Mouse (Mus musculus): Measurements from ENCODE around the gene Maml3. TPM values are rescaled to one million over a fixed set of nuclear protein-coding genes. Genes with fewer than 3 reads are reported as not detected.
A peak's percentile ranks its signal among the peaks of the same experiment; 100 is the strongest.

The Maml3 gene
- total and polyA plus RNA-seq, 3 experiments, result 0.81 to 1.8 (median 0.98) TPM

GRCm38 (mm10) chr3:51756283-51756682 is 348.6 kb downstream of the Maml3 start:
- no peak overlapping the region for H3K27ac ChIP-seq (ENCODE audit: insufficient read depth, low read depth)
- H3K4me3 ChIP-seq (replicated peaks in 1 of 3; ENCODE audit: low read depth in 2 of 3, low read length in 2 of 3, poor library complexity in 1 of 3), result no peak overlapping the region
- no peak for DNase-seq (ENCODE audit: extremely low read depth)
- no peaks in the 10 kb centered on the region for H3K27me3 ChIP-seq (replicated peaks)
- peaks cover 2% of the 10 kb centered on the region for H3K9me3 ChIP-seq (replicated peaks; ENCODE audit: low read length)
- H3K36me3 ChIP-seq (replicated peaks in 1 of 2; ENCODE audit: control insufficient read depth in 1 of 2, insufficient read depth in 1 of 2, low read length in 1 of 2), result no peaks in the 10 kb centered on the region
- TF ChIP-seq NRF1 (IDR thresholded peaks at IDR 0.05; ENCODE audit: low read depth, low read length), result no peak
- TF ChIP-seq E2F4 (IDR thresholded peaks at IDR 0.05; ENCODE audit: insufficient replicate concordance, low read depth, low read length), result no peak
- TF ChIP-seq ZNF384 (IDR thresholded peaks at IDR 0.05; ENCODE audit: low read depth, low read length), result no peak
- no peak for TF ChIP-seq ZKSCAN1 (IDR thresholded peaks at IDR 0.05; ENCODE audit: borderline replicate concordance, low read depth, low read length)
- TF ChIP-seq MAX (IDR thresholded peaks at IDR 0.05; ENCODE audit: low read length), result no peak
- no peak for TF ChIP-seq CHD2 (IDR thresholded peaks at IDR 0.05; ENCODE audit: low read length)
- TF ChIP-seq MXI1 (IDR thresholded peaks at IDR 0.05; ENCODE audit: low read depth, low read length), result no peak
- TF ChIP-seq RAD21 (IDR thresholded peaks at IDR 0.05; ENCODE audit: low read depth, low read length), result no peak
- in situ Hi-C loops (cut with MboI; ENCODE audit: low pct_ligation_motif_present, low pct_unique_long_range_greater_than_20kb, low sequenced_read_pairs) (no loop called here), dilution Hi-C loops (cut with MboI; ENCODE audit: extremely low pct_ligation_motif_present, extremely low pct_unique_long_range_greater_than_20kb, low sequenced_read_pairs) (no loop called here)
- H3K79me2 ChIP-seq (replicated peaks; ENCODE audit: control insufficient read depth, extremely low read depth, insufficient read depth, poor library complexity, severe bottlenecking), result no peaks in the 10 kb centered on the region
- H3K9ac ChIP-seq (ENCODE audit: insufficient read depth, low read depth), result no peak overlapping the region
- no peak overlapping the region for H3K4me2 ChIP-seq (ENCODE audit: insufficient read depth, low read depth, poor library complexity, severe bottlenecking)
- peaks cover 4 to 17% of the 10 kb centered on the region in 2 experiments; a peak in 3 of 4 replicates for H3K4me1 ChIP-seq (ENCODE audit: control insufficient read depth in 1 of 2, insufficient read depth in 2 of 2)

DNA sequence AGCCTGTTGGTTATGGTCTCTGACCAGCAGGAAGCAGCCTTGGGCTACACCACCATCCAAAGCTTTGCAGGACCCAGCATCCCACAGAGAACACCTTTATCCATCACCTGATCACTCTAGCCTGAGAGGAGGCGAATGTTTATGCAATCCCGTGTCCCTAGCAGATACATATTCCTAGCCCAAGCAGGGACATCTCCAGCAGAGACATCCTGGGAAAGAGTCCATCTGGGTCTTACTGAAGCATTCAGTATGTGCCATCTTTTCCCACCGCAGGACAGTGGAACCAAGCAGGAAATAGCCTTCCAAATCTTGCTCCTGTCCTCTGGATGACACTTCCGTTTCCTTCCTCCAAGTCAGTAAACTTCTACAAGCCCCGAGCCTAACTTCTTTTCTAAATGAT is 351.6 kb downstream of the Maml3 start:
- Histone ChIP-seq H3K4me3 (replicated peaks in 1 of 3; ENCODE audit: low read depth in 2 of 3, low read length in 2 of 3, poor library complexity in 1 of 3) (no peak overlapping the region), H3K4me2 (ENCODE audit: insufficient read depth, low read depth, poor library complexity, severe bottlenecking) (no peak overlapping the region), H3K27ac (ENCODE audit: insufficient read depth, low read depth) (no peak overlapping the region), H3K4me1 (ENCODE audit: control insufficient read depth in 1 of 2, insufficient read depth in 2 of 2) (peaks cover 9 to 20% of the 10 kb centered on the region in 2 experiments; a peak in 3 of 4 replicates), H3K27me3 (replicated peaks) (no peaks in the 10 kb centered on the region), H3K79me2 (replicated peaks; ENCODE audit: control insufficient read depth, extremely low read depth, insufficient read depth, poor library complexity, severe bottlenecking) (no peaks in the 10 kb centered on the region), H3K9ac (ENCODE audit: insufficient read depth, low read depth) (no peak overlapping the region), H3K36me3 (replicated peaks in 1 of 2; ENCODE audit: control insufficient read depth in 1 of 2, insufficient read depth in 1 of 2, low read length in 1 of 2) (no peaks in the 10 kb centered on the region), H3K9me3 (replicated peaks; ENCODE audit: low read length) (peaks cover 2% of the 10 kb centered on the region)
- DNase-seq (ENCODE audit: extremely low read depth), result no peak
- TF ChIP-seq SMC3 (IDR thresholded peaks at IDR 0.05; ENCODE audit: low read depth, low read length) (peak; percentile 54), RAD21 (IDR thresholded peaks at IDR 0.05; ENCODE audit: low read depth, low read length) (peak; percentile 46), GABPA (IDR thresholded peaks at IDR 0.05; ENCODE audit: insufficient replicate concordance, low read depth, low read length) (no peak), EP300 (IDR thresholded peaks at IDR 0.05; ENCODE audit: low read length) (no peak), CTCF (conservative IDR thresholded peaks at IDR 0.05 in 1 of 2, IDR thresholded peaks at IDR 0.05 in 1 of 2; ENCODE audit: low read depth in 2 of 2, low read length in 2 of 2) (peak in 1 of 2 experiments; percentile 49; a peak in 2 of 4 replicates), KAT2A (IDR thresholded peaks at IDR 0.05; ENCODE audit: insufficient replicate concordance, low read length) (no peak), ETS1 (conservative IDR thresholded peaks at IDR 0.05; ENCODE audit: low read depth, low read length) (no peak), CHD1 (IDR thresholded peaks at IDR 0.05; ENCODE audit: low read depth, low read length) (no peak)
- dilution Hi-C loops (cut with MboI; ENCODE audit: extremely low pct_ligation_motif_present, extremely low pct_unique_long_range_greater_than_20kb, low sequenced_read_pairs) (no loop called here), in situ Hi-C loops (cut with MboI; ENCODE audit: low pct_ligation_motif_present, low pct_unique_long_range_greater_than_20kb, low sequenced_read_pairs) (no loop called here)

Measured in CH12.LX (cell line).